Mouse (Mus musculus) adrenal gland, postnatal 10 days (tissue): ENCODE measurements around the gene Slc23a4. TPM values are rescaled to one million over a fixed set of nuclear protein-coding genes. Genes with fewer than 3 reads are reported as not detected.
A peak's percentile ranks its signal among the peaks of the same experiment; 100 is the strongest.

ENCODE experiments used
- DNase-seq: peaks from one replicate; pipeline ENCODE4 v3.0.0; 2021; ENCODE audit warnings: mixed read lengths
- total RNA-seq, 2 experiments: library from RNA; stranded (reverse); gene quantifications; 2 replicates each; pipeline ENCODE4 v1.2.3; 2021

The Slc23a4 gene
- total RNA-seq, 2 experiments from 2014 or later: 0.12 to 0.30 TPM

- peak; percentile 98 for DNase-seq
Observed at GRCm38 (mm10) chr6:34910371-34911219, 77.6 kb downstream of the Slc23a4 start, which contains the start of gene Wdr91. TSS of gene Wdr91 (minus strand) at chr6:34910876.

- DNase-seq: no peak
Observed at GRCm38 (mm10) chr6:34909631-34910345, 78.4 kb downstream of the Slc23a4 start.

GRCm38 (mm10) chr6:34907696-34908260 is 80.4 kb downstream of the Slc23a4 start:
- no peak for DNase-seq

GRCm38 (mm10) chr6:34907121-34907614 is 81.0 kb downstream of the Slc23a4 start:
- DNase-seq: no peak

DNA sequence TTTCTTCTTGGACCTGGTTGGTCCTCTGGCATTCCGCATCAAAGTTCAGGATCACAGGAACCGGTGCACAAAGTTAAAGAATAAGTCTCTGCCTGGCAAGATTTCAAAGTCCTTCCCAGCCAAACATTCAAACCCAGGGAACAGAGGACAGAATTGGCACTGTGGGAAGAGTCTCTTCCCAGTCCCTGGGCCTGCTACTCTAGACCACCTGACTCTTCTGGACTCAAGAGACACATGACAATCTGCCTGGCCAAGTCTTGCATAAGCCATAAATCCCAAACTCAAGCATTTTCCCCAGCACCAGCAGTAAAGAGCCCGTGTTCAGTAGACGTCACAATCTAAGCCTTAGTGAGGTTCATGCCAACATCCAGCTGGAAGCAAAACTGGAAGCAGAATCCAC is 81.5 kb downstream of the Slc23a4 start:
- DNase-seq: peak; percentile 43

DNA sequence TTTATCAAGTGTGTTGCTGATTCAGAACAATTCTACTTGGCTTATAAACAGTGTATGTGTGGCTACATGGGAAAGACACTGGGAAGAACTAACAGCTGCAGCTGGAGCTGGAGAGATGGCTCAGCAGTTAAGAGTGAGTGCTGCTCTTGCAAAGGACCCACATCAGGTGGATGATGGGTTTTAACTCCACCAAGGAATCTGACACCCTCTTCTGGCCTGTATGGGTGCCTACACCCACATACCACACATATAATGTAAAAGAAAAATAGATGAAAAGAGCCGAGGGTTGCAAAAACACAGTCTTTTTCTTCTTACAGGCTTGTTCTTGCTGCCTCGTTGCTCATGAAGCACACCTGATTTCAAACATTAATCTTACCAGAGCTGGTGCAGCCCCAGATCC is 82.1 kb downstream of the Slc23a4 start:
- no peak for DNase-seq

DNA sequence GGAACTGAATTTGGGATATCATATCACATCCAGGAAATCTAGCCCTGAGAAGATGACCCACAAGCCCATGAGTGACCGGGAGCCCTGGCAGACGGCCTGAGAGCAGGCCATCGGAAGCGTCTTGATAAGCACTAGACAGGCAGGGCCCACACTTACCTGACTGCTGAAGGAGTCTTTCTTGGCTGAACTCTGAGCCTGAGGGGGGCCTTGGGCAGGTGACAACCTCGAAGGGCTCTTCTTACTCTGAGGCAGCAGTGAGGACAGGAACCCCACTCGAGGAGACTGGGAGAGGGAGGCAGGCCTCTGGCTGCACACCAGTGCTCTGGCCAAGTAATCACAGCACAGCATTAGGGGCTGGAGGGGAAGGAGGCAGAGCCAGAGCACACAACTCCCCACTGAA is 83.8 kb downstream of the Slc23a4 start:
- DNase-seq: no peak

GRCm38 (mm10) chr6:34903851-34904250 is 84.4 kb downstream of the Slc23a4 start:
- no peak for DNase-seq

- no peak for DNase-seq
Observed at GRCm38 (mm10) chr6:34903441-34903840, 84.8 kb downstream of the Slc23a4 start.

DNA sequence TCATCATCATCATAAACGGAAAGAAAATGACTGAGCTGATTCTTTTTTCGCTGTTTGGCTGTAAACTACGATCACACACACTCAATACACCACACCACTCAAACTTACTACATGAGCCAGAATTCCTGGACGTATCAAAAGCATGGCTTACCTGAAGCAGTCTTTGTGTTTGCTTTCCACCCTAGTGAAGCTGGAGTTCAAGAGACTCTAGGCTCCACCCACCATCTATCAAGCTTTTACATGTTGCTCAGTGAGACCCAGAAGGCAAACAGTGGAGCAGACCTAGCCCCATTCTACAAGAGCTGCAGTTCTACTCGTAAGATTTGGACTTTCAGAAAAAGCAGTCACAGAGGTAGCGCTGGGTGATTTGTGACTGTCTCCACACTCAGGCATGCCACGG is 85.6 kb downstream of the Slc23a4 start:
- DNase-seq: no peak

- DNase-seq: no peak
Observed at GRCm38 (mm10) chr6:34901911-34902444, 86.2 kb downstream of the Slc23a4 start.

- no peak for DNase-seq
Observed at GRCm38 (mm10) chr6:34900990-34901389, 87.2 kb downstream of the Slc23a4 start.

- peak; percentile 60 for DNase-seq
Observed at GRCm38 (mm10) chr6:34899127-34899526, 89.1 kb downstream of the Slc23a4 start.

DNA sequence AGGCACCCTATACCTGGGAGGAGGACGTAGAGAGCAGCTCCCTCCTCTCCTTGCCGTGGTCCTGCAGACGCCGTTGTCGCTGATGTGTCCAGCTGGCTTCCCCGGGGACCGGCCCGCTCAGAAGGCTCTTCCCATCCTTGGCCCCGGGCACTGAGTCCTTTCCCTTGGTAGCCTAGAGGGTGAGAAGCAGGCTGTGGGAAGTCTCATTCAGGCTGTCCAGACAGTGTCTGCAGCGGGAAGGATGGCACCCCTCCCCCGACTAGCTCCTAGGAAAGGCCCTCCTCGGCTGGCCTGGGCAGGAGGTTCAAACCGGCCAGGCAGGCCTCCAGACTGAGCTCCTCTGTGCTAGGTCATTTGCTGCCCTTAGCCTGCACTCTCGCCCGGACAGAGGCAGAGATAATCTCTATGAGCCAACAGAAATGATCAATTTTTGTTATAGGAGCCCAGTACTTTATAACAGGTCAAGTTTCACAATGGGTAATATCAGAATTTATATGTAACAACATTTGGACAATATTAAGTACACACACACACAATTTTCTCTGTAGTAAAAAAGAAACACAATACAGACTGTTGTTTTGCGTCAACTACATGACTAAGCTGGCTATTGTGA is 91.9 kb downstream of the Slc23a4 start:
- DNase-seq: no peak

DNA sequence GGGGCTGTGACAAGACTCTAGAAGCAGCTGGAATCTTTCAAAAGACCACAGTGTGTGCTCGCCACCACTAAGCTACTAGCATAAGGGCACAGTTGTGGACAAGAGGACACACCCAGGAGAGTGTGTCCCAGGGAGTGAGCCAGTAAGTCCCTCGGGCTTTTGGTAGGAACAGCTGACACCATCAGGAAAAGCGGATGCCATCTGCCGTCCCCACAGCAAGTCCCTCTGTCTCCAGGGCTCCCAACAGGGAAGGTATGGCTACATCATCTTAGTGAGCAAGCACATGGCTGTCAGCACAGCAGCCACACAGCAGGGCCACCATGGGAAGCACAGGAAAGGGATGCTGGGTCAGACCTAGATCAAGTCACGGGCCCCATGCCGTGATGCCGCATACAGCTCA is 92.6 kb downstream of the Slc23a4 start:
- DNase-seq: no peak

Other genes starting within 250 kb of the Slc23a4 start
- 10 to 100 TPM; 14.6 to 17.8 TPM for gene Agbl3, start 208.0 kb downstream of the Slc23a4 start, total RNA-seq
- 10 to 100 TPM; 23.8 to 34.7 TPM for gene Tmem140, start 125.3 kb downstream of the Slc23a4 start, total RNA-seq
- gene Cyren, start 110.3 kb downstream of the Slc23a4 start, total RNA-seq: 1 to 10 TPM; 6.2 to 8.8 TPM
- 10 to 100 TPM; 21.0 to 27.3 TPM for gene Wdr91, start 77.5 kb downstream of the Slc23a4 start, total RNA-seq
- not detected for gene Stra8, start 68.2 kb downstream of the Slc23a4 start, total RNA-seq
- 10 to 100 TPM; 18.2 to 23.4 TPM for gene Cnot4, start 145.3 kb upstream of the Slc23a4 start, total RNA-seq
- gene Nup205, start 189.0 kb upstream of the Slc23a4 start, total RNA-seq: 10 to 100 TPM; 32.4 to 41.6 TPM